Mouse (Mus musculus) stomach, embryonic 16.5 days (tissue): ENCODE measurements around the gene Pdcd11. TPM values are rescaled to one million over a fixed set of nuclear protein-coding genes. Genes with fewer than 3 reads are reported as not detected.
A peak's percentile ranks its signal among the peaks of the same experiment; 100 is the strongest.

Experiments
- ATAC-seq: fragments of 200-750 bp; cut with Nextera tagmentation; 2 replicates; pipeline ENCODE4 v1.8.0; 2017; ENCODE audit warnings: moderate number of reproducible peaks, moderate TSS enrichment; ENCODE audit not compliant: insufficient read depth, low FRiP score
- H3K27ac ChIP-seq: fragments of 300-500 bp; sonication (generic); 2 replicates; pipeline ENCODE4 v1.5.1; 2014; ENCODE audit warnings: low read length
- H3K27me3 ChIP-seq: fragments of 300-500 bp; sonication (generic); 2 replicates; pipeline ENCODE4 v1.6.1; 2014; ENCODE audit warnings: low read length, control low read depth, mixed read lengths; ENCODE audit not compliant: control insufficient read depth, insufficient read depth
- H3K36me3 ChIP-seq: fragments of 300-500 bp; sonication (generic); 2 replicates; pipeline ENCODE4 v1.6.1; 2014; ENCODE audit warnings: low read length; ENCODE audit not compliant: control insufficient read depth, insufficient read depth
- H3K4me1 ChIP-seq: fragments of 300-500 bp; sonication (generic); 2 replicates; pipeline ENCODE4 v1.6.1; 2014; ENCODE audit warnings: low read length, control low read depth, mixed read lengths; ENCODE audit not compliant: control insufficient read depth, insufficient read depth
- H3K4me2 ChIP-seq: fragments of 300-500 bp; sonication (generic); 2 replicates; pipeline ENCODE4 v1.6.1; 2014; ENCODE audit warnings: low read depth, low read length, mixed read lengths
- H3K4me3 ChIP-seq: fragments of 300-500 bp; sonication (generic); replicated peaks from 2 replicates; pipeline ENCODE4 v1.5.1; 2014; ENCODE audit warnings: mild to moderate bottlenecking, low read length
- H3K9ac ChIP-seq: fragments of 300-500 bp; sonication (generic); 2 replicates; pipeline ENCODE4 v1.6.1; 2014; ENCODE audit warnings: low read length
- H3K9me3 ChIP-seq: fragments of 300-500 bp; sonication (generic); replicated peaks from 2 replicates; pipeline ENCODE4 v1.6.1; 2016; ENCODE audit warnings: low read length, control low read depth; ENCODE audit not compliant: control insufficient read depth
- WGBS: fragments of 180-500 bp; shearing (Covaris S2); extraction: QIAGEN DNeasy Blood & Tissue Kit; methylation state at CpG from one replicate; pipeline ENCODE4 v1.1.7; 2014; 5-methylcytosine and 5-hydroxymethylcytosine counted together
- polyA plus RNA-seq: library from polyadenylated mRNA; unstranded; fragments of >200 nt; fragmentation: Nextera tagmentation; extraction: Ambion mirVana; gene quantifications from 2 replicates; pipeline ENCODE4 v1.2.1, GENCODE M21; 2015

The Pdcd11 gene
- polyA plus RNA-seq, 1 experiment from 2014 or later: 8.4 TPM

DNA sequence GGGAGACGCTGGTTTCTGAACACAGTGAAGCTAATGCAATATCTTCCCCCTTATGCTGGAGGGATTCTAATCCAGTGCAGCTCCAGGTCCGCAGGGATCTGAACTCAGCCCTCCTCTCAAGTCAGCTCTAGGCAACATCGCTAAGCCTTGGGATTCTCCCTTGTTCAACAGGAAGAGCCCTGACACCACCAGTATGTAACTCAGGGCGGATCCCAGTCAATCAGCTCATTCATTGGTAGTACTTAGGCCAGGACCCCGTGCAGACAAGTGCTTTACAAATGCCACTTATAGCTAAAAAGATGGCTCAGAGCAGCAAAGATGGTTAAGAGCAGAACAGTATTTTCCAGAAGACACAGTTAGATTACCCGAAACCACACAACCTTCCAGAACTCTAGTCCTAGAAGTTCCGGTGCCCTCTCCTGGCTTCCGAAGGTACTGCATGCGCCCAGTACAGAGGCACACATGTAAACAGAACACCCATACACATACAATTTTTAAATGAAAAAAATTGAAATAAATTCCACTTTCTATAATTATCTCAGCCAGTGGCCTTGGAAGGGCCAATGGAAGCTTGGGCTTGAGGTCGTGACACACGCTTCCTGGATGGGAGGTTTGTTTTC, 78.3 kb downstream of the Pdcd11 start:
- Histone ChIP-seq H3K27ac (no peak overlapping the region), H3K4me1 (peaks cover 3% of the 10 kb centered on the region; the same call in 1 of the 2 replicates), H3K9ac (no peak overlapping the region), H3K4me3 (peak overlapping the region; percentile 10; the same call in 1 of the 2 replicates), H3K27me3 (no peaks in the 10 kb centered on the region), H3K36me3 (no peaks in the 10 kb centered on the region), H3K9me3 (no peaks in the 10 kb centered on the region), H3K4me2 (peak overlapping the region; percentile 50)
- WGBS: 28% methylated on average over 11 of the region's 11 CpGs
- ATAC-seq: no peak

DNA sequence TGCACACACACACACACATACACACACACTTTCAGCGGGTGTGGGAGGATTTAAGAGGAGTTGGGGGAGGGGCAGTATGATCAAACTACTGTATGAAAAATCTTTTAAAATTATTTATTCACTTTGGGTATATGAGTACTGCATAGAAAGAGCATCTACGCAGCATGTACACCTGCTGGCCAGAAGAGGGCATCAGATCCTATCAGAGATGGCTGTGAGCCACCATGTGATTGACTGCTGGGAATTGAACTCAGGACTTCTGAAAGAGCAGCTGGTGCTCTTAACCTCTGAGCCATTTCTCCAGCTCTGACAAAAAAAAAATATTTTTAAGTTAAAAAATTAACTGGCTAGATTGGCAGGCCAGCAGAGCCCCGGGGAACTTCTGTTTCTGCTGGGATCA, 83.9 kb downstream of the Pdcd11 start:
- no peaks in the 10 kb centered on the region for H3K9me3 ChIP-seq
- H3K4me3 ChIP-seq: no peak overlapping the region
- no peak overlapping the region for H3K9ac ChIP-seq
- no peak overlapping the region for H3K27ac ChIP-seq
- H3K4me1 ChIP-seq: peaks cover 8% of the 10 kb centered on the region
- WGBS: 43% methylated on average over 3 of the region's 3 CpGs
- no peaks in the 10 kb centered on the region for H3K36me3 ChIP-seq
- H3K27me3 ChIP-seq: 0 out of 2 replicates have a peak, but pooled peaks cover 3% of the 10 kb centered on the region
- no peak for ATAC-seq
- no peak overlapping the region for H3K4me2 ChIP-seq

DNA sequence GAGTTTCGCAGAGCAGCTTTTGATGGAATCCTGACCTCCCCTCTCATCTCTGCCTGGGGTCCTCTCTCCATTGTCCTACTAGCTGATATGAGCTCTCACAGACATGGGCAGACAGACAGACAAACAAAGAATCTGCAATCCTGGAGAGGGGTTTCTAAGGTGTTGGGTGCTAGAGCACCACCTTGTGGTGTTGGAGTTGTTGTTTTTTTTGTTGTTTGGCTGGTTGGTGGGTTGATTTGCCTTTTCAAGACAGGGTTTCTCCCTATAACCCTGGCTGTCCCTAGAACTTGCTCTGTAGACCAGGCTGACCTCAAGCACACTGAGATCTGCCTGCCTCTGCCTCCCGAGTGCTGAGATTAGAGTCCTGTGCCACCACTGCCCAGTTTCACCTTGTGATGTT, 84.9 kb downstream of the Pdcd11 start:
- no peak overlapping the region for H3K4me3 ChIP-seq
- WGBS: 57% methylated on average over 2 of the region's 2 CpGs
- H3K27me3 ChIP-seq: peaks cover 6% of the 10 kb centered on the region; the same call in 1 of the 2 replicates
- peaks cover 14% of the 10 kb centered on the region for H3K4me1 ChIP-seq
- no peak overlapping the region for H3K9ac ChIP-seq
- no peaks in the 10 kb centered on the region for H3K9me3 ChIP-seq
- H3K4me2 ChIP-seq: no peak overlapping the region
- no peak overlapping the region for H3K27ac ChIP-seq
- no peak for ATAC-seq
- no peaks in the 10 kb centered on the region for H3K36me3 ChIP-seq

DNA sequence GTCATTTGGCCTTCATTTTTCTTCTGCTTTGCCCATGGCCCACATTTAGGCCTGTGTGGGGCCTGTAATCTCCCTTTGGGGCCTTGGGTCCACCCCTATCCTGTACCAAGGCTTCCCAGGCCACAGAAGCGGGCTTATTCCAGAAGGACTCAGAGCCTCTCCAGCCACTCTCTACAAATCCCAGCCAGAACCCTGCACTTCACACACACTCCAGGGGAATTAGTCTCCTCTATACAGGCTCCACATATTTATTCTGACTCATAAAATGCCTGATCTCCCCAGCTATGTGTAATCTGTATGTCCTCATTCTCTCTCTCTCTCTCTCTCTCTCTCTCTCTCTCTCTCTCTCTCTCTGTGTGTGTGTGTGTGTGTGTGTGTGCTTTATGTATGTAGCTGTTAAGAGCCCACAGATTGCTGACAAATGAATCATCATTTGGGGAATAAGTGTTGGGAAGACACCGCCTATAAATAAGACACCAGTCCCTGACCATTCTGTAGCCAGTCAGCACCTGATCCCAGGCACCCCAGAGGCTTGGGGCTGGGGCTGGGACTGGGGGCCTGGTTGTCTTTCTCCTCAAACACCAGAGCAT, 86.4 kb downstream of the Pdcd11 start:
- Histone ChIP-seq H3K36me3 (no peaks in the 10 kb centered on the region), H3K9me3 (no peaks in the 10 kb centered on the region), H3K27ac (no peak overlapping the region), H3K4me3 (no peak overlapping the region), H3K27me3 (peaks cover 9% of the 10 kb centered on the region; the same call in 1 of the 2 replicates), H3K4me1 (peaks cover 14% of the 10 kb centered on the region), H3K9ac (no peak overlapping the region), H3K4me2 (no peak overlapping the region)
- 87% methylated on average over 2 of the region's 2 CpGs for WGBS
- ATAC-seq: no peak

DNA sequence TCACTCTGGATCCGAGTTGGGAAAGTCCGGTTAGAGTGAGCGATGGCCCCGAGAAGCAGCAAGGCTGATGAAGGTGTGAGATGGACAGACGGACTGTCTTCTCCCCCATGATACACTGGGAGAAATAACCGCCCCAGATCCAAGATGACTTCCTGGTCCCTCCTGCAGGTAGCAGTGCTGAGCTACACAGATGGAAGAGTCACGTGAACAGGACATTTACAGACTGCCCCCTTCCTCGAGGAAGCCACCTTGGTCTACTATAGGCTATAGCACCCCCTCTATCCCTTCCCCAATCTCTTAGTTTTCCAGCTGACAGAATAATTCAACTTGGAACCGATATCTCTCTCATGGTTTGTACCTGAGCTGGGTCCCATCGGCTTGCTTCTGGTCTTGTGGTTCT, 87.4 kb downstream of the Pdcd11 start:
- H3K9me3 ChIP-seq: no peaks in the 10 kb centered on the region
- H3K4me3 ChIP-seq: peak overlapping the region; percentile 71
- H3K27me3 ChIP-seq: peaks cover 9% of the 10 kb centered on the region; the same call in 1 of the 2 replicates
- ATAC-seq: peak; percentile 42; the same call in 1 of the 2 replicates
- no peaks in the 10 kb centered on the region for H3K36me3 ChIP-seq
- no peak overlapping the region for H3K9ac ChIP-seq
- peak overlapping the region; percentile 85 for H3K4me2 ChIP-seq
- peak overlapping the region; percentile 33; the same call in 1 of the 2 replicates for H3K27ac ChIP-seq
- H3K4me1 ChIP-seq: peaks cover 14% of the 10 kb centered on the region
- 23% methylated on average over 10 of the region's 10 CpGs for WGBS

DNA sequence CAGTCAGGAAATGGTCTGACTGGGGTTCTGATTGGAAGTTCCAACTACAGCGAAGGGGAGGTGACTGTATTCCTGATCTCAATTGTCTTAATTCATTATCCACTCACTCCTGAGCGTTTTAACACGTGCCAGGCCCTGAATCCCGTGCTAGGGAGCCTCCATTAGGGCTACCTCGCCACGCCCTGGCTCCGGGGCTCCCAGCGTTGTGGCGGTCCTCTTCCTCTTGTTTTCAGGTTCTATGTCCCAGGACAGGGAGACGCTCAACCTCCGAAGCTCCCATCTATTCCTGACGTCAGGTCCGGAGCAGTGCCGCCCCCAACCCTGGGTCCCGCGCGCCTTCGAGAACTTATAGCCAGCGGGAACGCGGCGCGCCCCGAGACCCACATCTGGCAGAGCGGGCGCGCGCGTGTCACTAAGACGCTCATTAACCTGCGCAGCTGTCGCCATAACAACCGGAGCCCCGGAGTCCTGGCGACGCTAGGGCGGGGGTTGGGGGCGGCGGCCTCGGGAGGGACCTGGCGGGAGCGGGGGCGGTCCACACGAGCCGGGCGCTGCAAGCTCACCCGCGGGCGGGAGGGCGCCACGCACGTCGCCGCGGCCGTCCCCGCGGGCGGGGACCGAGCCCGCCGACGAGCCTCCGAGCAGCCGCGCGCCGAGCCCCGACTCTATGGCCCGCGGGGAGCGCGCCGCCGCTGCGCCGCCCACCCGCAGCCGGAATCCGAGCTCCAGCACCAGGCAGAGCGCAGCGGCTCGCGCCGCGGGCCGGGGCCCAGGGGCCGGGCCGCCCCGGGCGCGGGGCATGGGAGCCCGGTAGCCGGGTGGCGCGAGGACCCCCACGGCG, 88.1 kb downstream of the Pdcd11 start, which contains the start of gene Neurl1a:
Gene Neurl1a (plus strand): TSS at position 390 of the 841 bp plus-strand sequence.
- H3K9ac ChIP-seq: peak within 1 kb of the TSS; percentile 85
- H3K4me3 ChIP-seq: peak within 1 kb of the TSS; percentile 71
- H3K9me3 ChIP-seq: no peaks in the 10 kb centered on the region
- WGBS: under 1% methylated on average over 97 of the region's 98 CpGs
- H3K4me1 ChIP-seq: peaks cover 14% of the 10 kb centered on the region
- H3K36me3 ChIP-seq: no peaks in the 10 kb centered on the region
- peak within 1 kb of the TSS; percentile 85 for H3K4me2 ChIP-seq
- peak; percentile 59; the same call in 1 of the 2 replicates for ATAC-seq
- peak within 1 kb of the TSS; percentile 46 for H3K27ac ChIP-seq
- H3K27me3 ChIP-seq: peaks cover 9% of the 10 kb centered on the region; the same call in 1 of the 2 replicates

DNA sequence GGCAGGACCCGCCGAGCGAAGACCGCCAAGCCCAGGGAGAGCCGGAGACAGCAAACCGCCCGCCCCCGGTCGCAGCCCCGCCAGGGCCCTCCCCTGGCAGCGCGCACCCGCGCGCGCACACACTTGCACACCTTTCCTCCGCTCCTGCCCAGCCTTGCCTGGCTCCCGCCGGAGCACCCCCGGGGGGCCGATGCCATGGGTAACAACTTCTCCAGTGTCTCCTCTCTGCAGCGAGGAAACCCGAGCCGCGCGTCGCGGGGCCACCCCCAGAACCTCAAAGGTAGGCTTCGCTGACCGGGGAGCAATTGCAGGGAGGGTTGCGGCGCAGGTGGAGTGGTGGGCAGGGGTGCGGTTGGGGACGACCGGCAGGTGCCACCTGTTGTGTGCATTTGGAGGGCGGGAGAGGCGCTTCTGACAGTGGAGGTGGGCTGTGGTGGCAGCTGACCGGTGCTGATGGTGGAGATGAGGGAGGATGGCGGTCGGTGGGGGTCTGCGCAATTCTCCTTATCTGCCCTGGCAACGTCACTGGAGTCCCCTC, 88.8 kb downstream of the Pdcd11 start:
- peak overlapping the region; percentile 85 for H3K9ac ChIP-seq
- H3K36me3 ChIP-seq: no peaks in the 10 kb centered on the region
- peak overlapping the region; percentile 85 for H3K4me2 ChIP-seq
- H3K9me3 ChIP-seq: no peaks in the 10 kb centered on the region
- peaks cover 9% of the 10 kb centered on the region; the same call in 1 of the 2 replicates for H3K27me3 ChIP-seq
- under 1% methylated on average over 42 of the region's 42 CpGs for WGBS
- H3K27ac ChIP-seq: peak overlapping the region; percentile 46; the same call in 1 of the 2 replicates
- peak overlapping the region; percentile 71 for H3K4me3 ChIP-seq
- ATAC-seq: peak; percentile 2; the same call in 1 of the 2 replicates
- H3K4me1 ChIP-seq: peaks cover 14% of the 10 kb centered on the region

DNA sequence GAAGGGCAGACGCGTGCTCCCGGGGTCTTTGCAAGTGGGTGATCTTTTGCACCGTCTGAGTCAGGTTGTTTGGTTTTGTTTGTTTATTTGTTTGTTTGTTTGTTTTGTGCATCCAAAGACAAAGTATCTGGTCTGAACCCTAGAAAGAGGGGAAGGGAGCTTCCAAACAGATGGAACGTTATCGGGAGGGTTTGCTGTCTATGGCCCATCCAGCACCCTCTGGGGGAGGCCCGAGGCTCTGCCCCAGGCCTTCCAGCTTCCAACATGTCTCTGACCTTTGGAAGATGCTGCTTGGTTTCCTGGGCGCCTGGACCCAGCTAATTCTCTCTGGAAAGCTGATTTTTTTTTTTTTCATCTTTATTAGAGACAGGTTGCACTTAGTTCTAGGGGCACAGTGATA, 89.4 kb downstream of the Pdcd11 start:
- WGBS: 17% methylated on average over 8 of the region's 8 CpGs
- peak overlapping the region; percentile 85 for H3K9ac ChIP-seq
- no peak overlapping the region for H3K27ac ChIP-seq
- peaks cover 14% of the 10 kb centered on the region for H3K4me1 ChIP-seq
- H3K9me3 ChIP-seq: no peaks in the 10 kb centered on the region
- H3K36me3 ChIP-seq: no peaks in the 10 kb centered on the region
- peaks cover 9% of the 10 kb centered on the region; the same call in 1 of the 2 replicates for H3K27me3 ChIP-seq
- peak overlapping the region; percentile 85 for H3K4me2 ChIP-seq
- H3K4me3 ChIP-seq: peak overlapping the region; percentile 71
- no peak for ATAC-seq
